Mouse (Mus musculus) ES-Bruce4 (cell line): ENCODE results near the gene Pnpla5.

Experiments
- CTCF ChIP-seq: IDR thresholded peaks from one replicate; pipeline ENCODE4 v1.8.1; 2011; ENCODE audit warnings: low read depth, low read length
- EP300 ChIP-seq: IDR thresholded peaks from 2 replicates; pipeline ENCODE4 v1.6.1; 2011; ENCODE audit warnings: low read depth, low read length; ENCODE audit not compliant: insufficient read depth

GRCm38 (mm10) chr15:84074705-84075185 lies 48.2 kb downstream of the Pnpla5 start:
- TF ChIP-seq EP300 (no peak), CTCF (peak; percentile 55)
